Mouse (Mus musculus) stomach, postnatal 0 days (tissue): ENCODE measurements around the gene Samd13.

ENCODE experiments used
- CTCF ChIP-seq: IDR thresholded peaks from 2 replicates; pipeline ENCODE4 v1.5.1; 2016; ENCODE audit warnings: antibody characterized with exemption, low read depth, mild to moderate bottlenecking, moderate library complexity
- EP300 ChIP-seq: optimal IDR thresholded peaks from 2 replicates; pipeline ENCODE3; 2016; ENCODE audit warnings: antibody characterized with exemption

- TF ChIP-seq CTCF (no peak), EP300 (no peak)
Observed at GRCm38 (mm10) chr3:146615496-146615895, 69.9 kb downstream of the Samd13 start, which contains the start of gene Dnase2b.
